Mouse (Mus musculus) neutrophil, adult 5-6 weeks (primary cell): ENCODE results near the gene Mal. TPM values are rescaled to one million over a fixed set of nuclear protein-coding genes. Genes with fewer than 3 reads are reported as not detected.

Experiments
- ATAC-seq: fragments of 151-379, 151-347 bp; 2 replicates; pipeline ENCODE4 v1.8.0; 2017; ENCODE audit warnings: mild to moderate bottlenecking, moderate TSS enrichment; ENCODE audit not compliant: insufficient number of reproducible peaks, poor library complexity, low FRiP score, severe bottlenecking; ENCODE audit errors: extremely low read depth
- total RNA-seq: library from RNA; stranded (forward); fragments of 200-1000 nt; gene quantifications from 2 replicates; pipeline ENCODE4 v1.2.3, GENCODE M21; 2017

Mal gene
- 4.9 and 7.6 TPM in 2 replicates for total RNA-seq

DNA sequence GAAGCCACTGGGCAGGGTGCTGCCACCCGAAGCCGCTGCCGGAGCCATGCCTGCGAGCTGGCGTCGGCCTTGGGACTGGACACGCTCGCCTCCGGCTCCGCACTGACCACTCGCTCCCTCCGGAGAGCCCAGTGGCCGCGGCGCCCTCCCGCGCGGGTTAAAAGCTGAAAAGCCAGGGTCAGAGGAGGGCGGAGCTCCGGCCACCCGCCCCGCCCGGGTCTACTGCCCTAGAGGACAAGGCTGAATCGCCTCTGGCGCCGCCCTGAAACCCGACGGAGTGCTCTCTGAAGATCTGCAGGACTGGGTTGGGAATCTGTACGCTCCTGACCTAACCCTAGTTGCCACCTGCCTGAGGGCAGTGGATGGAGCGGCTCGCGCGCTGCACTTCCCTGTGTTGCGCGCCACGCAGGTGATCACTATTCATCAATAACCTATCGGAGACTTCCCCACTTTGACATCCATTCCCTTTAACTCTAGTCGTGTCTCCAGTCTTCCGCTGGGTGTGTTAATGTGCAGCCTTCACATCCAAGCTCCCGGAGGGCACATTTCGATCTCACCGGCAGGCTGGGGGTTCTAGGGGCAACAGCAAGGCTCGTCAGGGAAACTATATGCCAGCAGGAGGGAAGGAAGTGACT, at the start of gene Mal:
Mal (minus strand) TSS at position 610 of the 635 bp plus-strand sequence.
- ATAC-seq: no peak

DNA sequence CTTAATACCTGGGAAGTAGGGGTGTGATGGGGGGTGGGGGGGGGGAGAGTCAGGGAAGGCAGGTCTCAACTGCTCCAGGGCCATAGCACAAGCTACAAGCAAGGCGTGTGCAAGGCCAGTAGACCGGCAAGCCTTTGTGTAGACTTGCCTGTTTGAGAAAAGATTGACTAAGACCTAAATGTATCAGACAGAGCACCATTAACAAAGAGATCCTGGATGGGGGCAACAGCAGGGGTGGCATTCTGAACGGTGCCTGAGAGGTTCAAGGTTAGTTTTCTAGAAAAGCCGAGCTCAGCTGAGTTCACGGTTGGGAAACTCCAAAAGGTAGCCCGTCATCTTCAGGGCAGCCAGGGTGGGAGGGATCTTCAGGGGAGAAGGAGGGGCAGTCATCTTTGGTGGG, 48.8 kb upstream of the Mal start:
- no peak for ATAC-seq

- ATAC-seq: no peak
Measured at GRCm38 (mm10) chr2:127689239-127689638, 32.7 kb upstream of the Mal start.

GRCm38 (mm10) chr2:127683687-127684331, 27.3 kb upstream of the Mal start:
- no peak for ATAC-seq

DNA sequence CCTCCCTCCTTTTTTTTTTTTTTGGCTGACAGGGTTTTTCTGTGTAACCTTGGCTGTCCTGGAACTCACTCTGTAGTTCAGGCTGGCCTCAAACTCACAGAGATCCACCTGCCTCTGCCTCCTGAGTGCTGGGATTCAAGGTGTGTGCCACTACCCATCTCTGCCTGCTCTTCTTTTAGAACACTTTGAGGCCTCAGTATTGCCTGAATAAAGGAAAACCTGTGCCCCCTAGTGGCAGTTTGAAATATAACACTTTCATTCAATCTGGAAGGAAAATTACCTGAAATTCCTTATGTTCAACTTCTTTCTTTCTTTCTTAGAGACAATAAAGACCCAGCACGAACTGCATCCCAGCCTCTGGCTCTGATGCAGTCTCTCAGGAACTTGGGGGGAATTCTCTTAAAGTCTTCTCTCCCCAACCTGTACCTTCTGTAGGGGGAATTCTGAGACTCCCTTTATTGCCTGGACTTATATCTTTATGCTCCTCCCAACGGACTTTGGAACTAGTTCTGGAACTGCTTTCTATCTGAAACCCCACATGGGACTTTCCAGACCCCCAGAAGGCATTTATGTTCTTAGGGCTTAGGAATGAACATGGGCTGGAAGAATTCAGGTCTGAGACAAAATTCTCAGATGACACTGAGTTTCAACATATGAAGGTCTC, 11.5 kb upstream of the Mal start:
- no peak for ATAC-seq

DNA sequence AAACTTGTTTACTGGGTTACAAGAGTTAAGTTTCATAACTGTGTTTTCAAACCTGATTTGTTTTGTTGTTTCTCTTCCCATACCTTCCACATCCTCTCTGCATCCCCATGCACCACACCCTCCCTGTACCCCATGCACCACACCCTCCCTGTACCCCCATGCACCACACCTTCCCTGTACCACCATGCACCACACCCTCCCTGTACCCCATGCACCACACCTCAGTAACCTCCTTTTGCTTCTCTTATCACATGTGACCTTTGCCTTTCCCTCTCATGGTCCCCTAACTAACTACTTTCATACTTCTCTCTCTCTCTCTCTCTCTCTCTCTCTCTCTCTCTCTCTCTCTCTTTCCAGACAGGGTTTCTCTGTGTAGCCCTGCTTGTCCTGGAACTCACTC, 10.5 kb upstream of the Mal start:
- no peak for ATAC-seq

- ATAC-seq: no peak
Measured at GRCm38 (mm10) chr2:127662708-127663107, 6.2 kb upstream of the Mal start.

GRCm38 (mm10) chr2:127655419-127655818, 1.1 kb downstream of the Mal start:
- no peak for ATAC-seq

- ATAC-seq: no peak
Measured at GRCm38 (mm10) chr2:127654786-127655185, 1.7 kb downstream of the Mal start.

DNA sequence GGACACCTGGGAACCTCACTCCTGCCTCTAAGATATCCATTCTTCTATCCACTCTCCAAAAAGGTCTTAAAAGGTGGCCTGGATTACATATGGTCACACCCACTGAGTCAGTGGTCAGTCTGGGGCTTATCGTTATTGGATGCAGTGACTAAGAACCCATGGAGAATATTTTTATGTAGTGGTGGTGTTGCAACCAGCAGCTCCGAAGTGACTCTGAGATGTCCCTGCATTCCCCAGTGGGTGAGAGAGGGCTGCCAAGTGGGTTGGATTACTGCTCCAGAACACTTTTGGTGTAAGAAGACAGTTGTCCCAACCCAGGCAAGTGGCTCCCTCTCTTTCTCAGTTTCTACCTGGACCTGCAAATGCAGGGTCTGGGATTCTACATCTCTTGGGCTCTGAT, 3.7 kb downstream of the Mal start:
- ATAC-seq: no peak

GRCm38 (mm10) chr2:127652335-127652734, 4.2 kb downstream of the Mal start:
- no peak for ATAC-seq

GRCm38 (mm10) chr2:127651601-127652000, 4.9 kb downstream of the Mal start:
- no peak for ATAC-seq

GRCm38 (mm10) chr2:127649921-127650320, 6.6 kb downstream of the Mal start:
- no peak for ATAC-seq

GRCm38 (mm10) chr2:127648145-127648544, 8.3 kb downstream of the Mal start:
- no peak for ATAC-seq

DNA sequence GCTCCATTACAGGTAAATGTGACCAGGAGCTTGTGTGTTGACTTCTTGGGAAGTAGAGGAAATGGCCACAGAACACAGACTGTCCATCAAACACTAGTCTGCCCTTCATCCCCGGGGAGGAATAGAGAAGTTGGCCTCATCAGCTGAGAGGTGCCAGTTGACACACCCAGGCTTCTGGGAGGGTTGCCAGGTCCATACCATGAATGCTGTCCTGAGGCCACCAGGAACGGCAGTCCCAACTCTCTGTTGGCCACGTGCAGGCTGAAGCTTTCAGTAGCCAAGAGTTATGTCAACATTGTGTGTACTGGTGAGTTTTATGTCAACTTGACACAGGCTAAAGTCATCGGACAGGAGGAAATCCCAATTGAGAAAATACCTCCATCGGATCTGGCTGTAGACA, 9.6 kb downstream of the Mal start:
- ATAC-seq: no peak

GRCm38 (mm10) chr2:127643728-127644704, 12.5 kb downstream of the Mal start:
- no peak for ATAC-seq

GRCm38 (mm10) chr2:127638973-127639372, 17.5 kb downstream of the Mal start:
- ATAC-seq: no peak

DNA sequence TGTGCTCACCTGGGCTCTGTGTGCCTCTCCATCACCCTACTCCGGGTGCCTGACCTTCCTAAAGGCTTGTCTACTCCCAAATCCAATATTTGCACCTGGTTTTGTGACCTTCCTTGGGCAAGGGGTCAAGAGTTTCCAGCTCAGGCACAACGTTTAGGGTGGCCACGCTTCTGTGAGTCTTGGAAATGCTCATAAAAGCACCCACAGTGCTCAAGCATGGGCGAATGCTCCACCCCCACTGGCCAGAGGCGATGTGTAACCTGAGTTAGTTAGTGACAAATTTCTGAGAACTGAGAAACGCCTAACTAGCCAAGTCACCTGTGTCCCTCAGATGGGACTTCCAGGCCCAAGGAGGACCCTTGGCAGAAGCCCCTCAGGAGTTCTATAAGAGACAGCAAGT, 20.9 kb downstream of the Mal start:
- no peak for ATAC-seq

GRCm38 (mm10) chr2:127632601-127633000, 23.9 kb downstream of the Mal start:
- ATAC-seq: no peak
